Mouse (Mus musculus) adrenal gland, postnatal 10 days (tissue): ENCODE results near the gene Rmdn2. TPM values are rescaled to one million over a fixed set of nuclear protein-coding genes. Genes with fewer than 3 reads are reported as not detected.

Experiments used
- total RNA-seq, 2 experiments: library from RNA; stranded (reverse); gene quantifications; 2 replicates each; pipeline ENCODE4 v1.2.3; 2021

The Rmdn2 gene
- total RNA-seq, 2 experiments from 2014 or later, result 114 to 156 TPM

Other genes with a start within 250 kb of the Rmdn2 start
- gene Cyp1b1, start 103.2 kb downstream of the Rmdn2 start, total RNA-seq, result 10 to 100 TPM; 21.3 to 27.9 TPM